Mouse (Mus musculus): ENCODE results near the gene Zfp335. TPM values are rescaled to one million over a fixed set of nuclear protein-coding genes. Genes with fewer than 3 reads are reported as not detected.
A peak's percentile ranks its signal among the peaks of the same experiment; 100 is the strongest.
"Not testable (repeated sequence)": the region's sequence is repeated elsewhere in the genome, so short reads cannot be mapped to it uniquely, and the experiment has no call there.

Zfp335 gene
- total RNA-seq, 2 experiments from 2014 or later: 24.0 to 24.1 TPM

GRCm38 (mm10) chr2:164871602-164872303 lies 39.8 kb downstream of the Zfp335 start:
- DNase-seq (ENCODE audit: low spot score in 2 of 2): no peak

- no peak for DNase-seq (ENCODE audit: low spot score in 2 of 2)
Measured at GRCm38 (mm10) chr2:164868491-164868890, 43.1 kb downstream of the Zfp335 start.

GRCm38 (mm10) chr2:164867566-164867965 lies 44.0 kb downstream of the Zfp335 start:
- no peak for DNase-seq (ENCODE audit: low spot score in 2 of 2)

GRCm38 (mm10) chr2:164866741-164867551 lies 44.6 kb downstream of the Zfp335 start:
- no peak for DNase-seq (ENCODE audit: low spot score in 2 of 2)

GRCm38 (mm10) chr2:164864593-164864992 lies 47.0 kb downstream of the Zfp335 start:
- no peak for DNase-seq (ENCODE audit: low spot score in 2 of 2)

- DNase-seq (ENCODE audit: low spot score in 2 of 2): not testable (repeated sequence)
Measured at GRCm38 (mm10) chr2:164863411-164863810, 48.1 kb downstream of the Zfp335 start.

GRCm38 (mm10) chr2:164862179-164862861 lies 49.2 kb downstream of the Zfp335 start:
- no peak for DNase-seq (ENCODE audit: low spot score in 2 of 2)

GRCm38 (mm10) chr2:164861094-164861493 lies 50.5 kb downstream of the Zfp335 start:
- no peak for DNase-seq (ENCODE audit: low spot score in 2 of 2)

- DNase-seq (ENCODE audit: low spot score in 2 of 2): no peak
Measured at GRCm38 (mm10) chr2:164859640-164860432, 51.7 kb downstream of the Zfp335 start.

- DNase-seq (ENCODE audit: low spot score in 2 of 2): no peak
Measured at GRCm38 (mm10) chr2:164859155-164859554, 52.4 kb downstream of the Zfp335 start.

GRCm38 (mm10) chr2:164857842-164858553 lies 53.6 kb downstream of the Zfp335 start:
- DNase-seq (ENCODE audit: low spot score in 2 of 2): no peak

GRCm38 (mm10) chr2:164857101-164857821 lies 54.3 kb downstream of the Zfp335 start, which contains the start of gene Pltp:
Gene Pltp, minus strand, starts transcription at chr2:164857711.
- peak; percentile 44 to 46 for DNase-seq (ENCODE audit: low spot score in 2 of 2)

GRCm38 (mm10) chr2:164856309-164857100 lies 55.1 kb downstream of the Zfp335 start:
- no peak for DNase-seq (ENCODE audit: low spot score in 2 of 2)

- not testable (repeated sequence) for DNase-seq (ENCODE audit: low spot score in 2 of 2)
Measured at GRCm38 (mm10) chr2:164855572-164855971, 56.0 kb downstream of the Zfp335 start.

GRCm38 (mm10) chr2:164850061-164850460 lies 61.5 kb downstream of the Zfp335 start:
- DNase-seq (ENCODE audit: low spot score in 2 of 2): no peak

GRCm38 (mm10) chr2:164845782-164846181 lies 65.8 kb downstream of the Zfp335 start:
- no peak for DNase-seq (ENCODE audit: low spot score in 2 of 2)

All from layer of hippocampus, postnatal 10 days (tissue).